Mouse (Mus musculus): ENCODE results near the gene Angpt4. TPM values are rescaled to one million over a fixed set of nuclear protein-coding genes. Genes with fewer than 3 reads are reported as not detected.

Angpt4 gene
- polyA plus RNA-seq, 1 experiment from 2014 or later, result 0.48 TPM

GRCm38 (mm10) chr2:151980355-151980693 lies 69.3 kb downstream of the Angpt4 start:
- Histone ChIP-seq H3K36me3 (peaks cover 24% of the 10 kb centered on the region), H3K9me3 (replicated peaks) (no peaks in the 10 kb centered on the region), H3K4me1 (peaks cover 48% of the 10 kb centered on the region), H3K27me3 (ENCODE audit: low read depth, poor library complexity, severe bottlenecking) (peaks cover 4% of the 10 kb centered on the region), H3K27ac (peak overlapping the region; percentile 93), H3K4me3 (peak overlapping the region; percentile 81)
- WGBS, result 43% methylated on average over 3 of the region's 3 CpGs
- DNase-seq (ENCODE audit: low spot score), result no peak

DNA sequence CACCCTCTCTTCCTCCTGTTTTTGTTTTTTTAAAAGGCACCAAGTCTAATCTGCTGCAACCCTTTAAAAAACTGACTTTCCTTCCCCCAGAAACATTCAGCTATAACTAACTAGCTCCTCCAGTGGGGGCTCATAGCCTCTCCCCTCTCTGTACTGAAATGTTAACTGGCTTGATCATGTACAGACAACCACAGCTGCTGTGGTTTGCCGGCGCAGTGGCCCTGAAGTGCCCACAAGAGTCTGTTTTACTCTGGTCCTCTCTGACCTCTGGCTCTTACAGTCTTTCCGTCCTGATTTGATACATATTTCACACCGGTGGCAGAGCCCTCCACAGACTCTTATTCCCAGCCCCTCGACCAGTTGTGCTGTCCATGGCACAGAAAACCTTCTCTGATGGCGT lies 70.3 kb downstream of the Angpt4 start:
- H3K9me3 ChIP-seq (replicated peaks), result no peaks in the 10 kb centered on the region
- H3K27me3 ChIP-seq (ENCODE audit: low read depth, poor library complexity, severe bottlenecking), result no peaks in the 10 kb centered on the region
- H3K4me3 ChIP-seq, result no peak overlapping the region
- DNase-seq (ENCODE audit: low spot score), result no peak
- 77% methylated on average over 6 of the region's 6 CpGs for WGBS
- H3K36me3 ChIP-seq, result peaks cover 17% of the 10 kb centered on the region
- H3K4me1 ChIP-seq, result peaks cover 44% of the 10 kb centered on the region
- no peak overlapping the region for H3K27ac ChIP-seq

DNA sequence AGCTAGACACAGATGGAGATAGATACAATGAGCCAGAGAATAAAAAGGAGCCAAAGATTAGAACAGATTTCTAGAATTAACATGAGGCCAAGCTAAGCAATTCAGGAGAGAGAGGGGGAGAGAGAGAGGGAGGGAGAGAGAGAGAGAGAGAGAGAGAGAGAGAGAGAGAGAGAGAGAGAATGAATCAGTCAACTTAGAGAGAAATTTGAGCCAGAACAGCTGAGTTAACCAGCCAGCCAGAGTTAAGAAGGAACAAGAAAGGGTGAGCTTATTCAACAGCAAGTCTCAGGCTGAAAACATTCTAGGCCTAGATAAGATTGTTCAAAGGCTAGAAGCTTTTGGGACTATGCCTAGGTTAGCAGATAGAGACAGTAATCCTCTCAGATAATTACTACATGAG lies 71.5 kb downstream of the Angpt4 start:
- DNase-seq (ENCODE audit: low spot score), result no peak
- Histone ChIP-seq H3K4me3 (no peak overlapping the region), H3K9me3 (replicated peaks) (no peaks in the 10 kb centered on the region), H3K4me1 (peaks cover 32% of the 10 kb centered on the region), H3K36me3 (peaks cover 5% of the 10 kb centered on the region; the same call in 1 of the 2 replicates), H3K27me3 (ENCODE audit: low read depth, poor library complexity, severe bottlenecking) (no peaks in the 10 kb centered on the region), H3K27ac (no peak overlapping the region)

- no peaks in the 10 kb centered on the region for H3K27me3 ChIP-seq (ENCODE audit: low read depth, poor library complexity, severe bottlenecking)
- DNase-seq (ENCODE audit: low spot score), result no peak
- no peaks in the 10 kb centered on the region for H3K9me3 ChIP-seq (replicated peaks)
- no peaks in the 10 kb centered on the region for H3K36me3 ChIP-seq
- 83% methylated on average over 9 of the region's 9 CpGs for WGBS
- H3K4me3 ChIP-seq, result no peak overlapping the region
- H3K4me1 ChIP-seq, result peaks cover 17% of the 10 kb centered on the region
- H3K27ac ChIP-seq, result no peak overlapping the region
Measured at GRCm38 (mm10) chr2:151984019-151984418, 73.0 kb downstream of the Angpt4 start.

DNA sequence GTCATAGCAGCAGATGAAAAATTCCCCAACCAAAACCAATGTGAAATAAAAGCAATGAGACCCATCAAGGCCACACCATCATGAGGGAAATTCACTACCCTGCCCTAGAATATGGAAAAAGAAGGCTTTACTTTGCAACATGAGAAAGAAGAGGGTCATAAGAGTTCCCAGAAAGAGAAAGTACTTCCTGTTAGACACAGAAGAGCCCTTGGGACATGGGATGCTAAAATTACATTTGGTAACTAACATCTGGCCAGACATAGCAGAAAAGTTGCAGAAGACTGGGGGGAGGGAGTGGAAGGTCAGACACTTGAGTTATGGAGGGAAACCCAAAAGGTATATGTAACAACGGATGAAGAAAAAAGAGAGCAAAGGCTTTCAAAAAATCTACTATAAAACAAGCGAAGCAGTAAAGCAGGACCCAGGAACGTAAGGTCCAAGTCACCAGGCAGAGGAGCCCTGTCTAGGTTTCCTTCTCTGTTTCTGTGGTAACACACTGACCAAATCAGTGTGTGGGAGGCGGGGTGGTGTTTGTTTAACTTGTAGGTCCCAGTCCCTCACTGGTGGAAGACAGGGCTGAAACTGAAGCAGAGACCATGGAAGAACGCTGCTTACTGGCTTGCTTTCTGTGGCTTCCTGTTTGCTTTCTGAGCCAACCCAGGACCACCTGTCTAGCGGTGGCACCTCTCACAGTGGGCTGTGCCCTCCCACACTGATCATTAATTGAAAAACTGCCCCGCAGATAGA lies 74.6 kb downstream of the Angpt4 start:
- Histone ChIP-seq H3K27ac (no peak overlapping the region), H3K4me1 (peaks cover 2% of the 10 kb centered on the region), H3K27me3 (ENCODE audit: low read depth, poor library complexity, severe bottlenecking) (no peaks in the 10 kb centered on the region), H3K36me3 (no peaks in the 10 kb centered on the region), H3K9me3 (replicated peaks) (no peaks in the 10 kb centered on the region), H3K4me3 (no peak overlapping the region)
- 73% methylated on average over 7 of the region's 7 CpGs for WGBS
- no peak for DNase-seq (ENCODE audit: low spot score)

- Histone ChIP-seq H3K4me3 (no peak overlapping the region), H3K36me3 (no peaks in the 10 kb centered on the region), H3K27me3 (ENCODE audit: low read depth, poor library complexity, severe bottlenecking) (peaks cover 6% of the 10 kb centered on the region), H3K9me3 (replicated peaks) (no peaks in the 10 kb centered on the region), H3K27ac (no peak overlapping the region), H3K4me1 (peaks cover 12% of the 10 kb centered on the region)
- DNase-seq (ENCODE audit: low spot score), result no peak
- 88% methylated on average over 8 of the region's 8 CpGs for WGBS
Measured at GRCm38 (mm10) chr2:151986958-151987357, 75.9 kb downstream of the Angpt4 start.

- Histone ChIP-seq H3K27ac (no peak overlapping the region), H3K36me3 (no peaks in the 10 kb centered on the region), H3K4me1 (peaks cover 12% of the 10 kb centered on the region), H3K27me3 (ENCODE audit: low read depth, poor library complexity, severe bottlenecking) (peaks cover 26% of the 10 kb centered on the region), H3K9me3 (replicated peaks) (no peaks in the 10 kb centered on the region), H3K4me3 (no peak overlapping the region)
- 68% methylated on average over 2 of the region's 2 CpGs for WGBS
- DNase-seq (ENCODE audit: low spot score), result no peak
Measured at GRCm38 (mm10) chr2:151988978-151989377, 78.0 kb downstream of the Angpt4 start.

GRCm38 (mm10) chr2:151990985-151991394 lies 80.0 kb downstream of the Angpt4 start:
- Histone ChIP-seq H3K27me3 (ENCODE audit: low read depth, poor library complexity, severe bottlenecking) (peaks cover 46% of the 10 kb centered on the region), H3K4me3 (no peak overlapping the region), H3K4me1 (peaks cover 21% of the 10 kb centered on the region), H3K9me3 (replicated peaks) (no peaks in the 10 kb centered on the region), H3K27ac (no peak overlapping the region), H3K36me3 (no peaks in the 10 kb centered on the region)
- no peak for DNase-seq (ENCODE audit: low spot score)
- WGBS, result 41% methylated on average over 1 of the region's 1 CpGs

DNA sequence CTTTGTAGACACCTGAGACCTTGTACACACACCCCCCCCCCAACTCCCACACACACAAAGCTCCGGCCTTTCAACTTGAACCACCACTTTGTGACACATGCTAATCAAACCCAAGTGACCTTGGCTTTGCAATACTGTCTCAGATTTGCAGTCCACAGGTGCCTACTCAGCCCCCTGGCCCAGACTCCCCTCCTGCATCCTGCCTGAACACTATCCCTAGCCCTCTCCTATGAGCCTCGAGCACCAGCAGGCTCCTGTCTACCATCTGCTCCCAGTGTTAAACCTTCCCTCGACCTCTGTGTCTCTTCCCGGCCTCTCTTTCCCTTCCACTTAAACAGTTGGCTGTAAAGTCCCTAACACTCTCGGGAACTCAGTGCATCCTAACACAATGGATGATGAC lies 80.4 kb downstream of the Angpt4 start:
- no peak for DNase-seq (ENCODE audit: low spot score)
- no peak overlapping the region for H3K4me3 ChIP-seq
- peaks cover 50% of the 10 kb centered on the region for H3K27me3 ChIP-seq (ENCODE audit: low read depth, poor library complexity, severe bottlenecking)
- 39% methylated on average over 5 of the region's 5 CpGs for WGBS
- no peaks in the 10 kb centered on the region for H3K36me3 ChIP-seq
- H3K27ac ChIP-seq, result no peak overlapping the region
- H3K9me3 ChIP-seq (replicated peaks), result no peaks in the 10 kb centered on the region
- H3K4me1 ChIP-seq, result peaks cover 25% of the 10 kb centered on the region

DNA sequence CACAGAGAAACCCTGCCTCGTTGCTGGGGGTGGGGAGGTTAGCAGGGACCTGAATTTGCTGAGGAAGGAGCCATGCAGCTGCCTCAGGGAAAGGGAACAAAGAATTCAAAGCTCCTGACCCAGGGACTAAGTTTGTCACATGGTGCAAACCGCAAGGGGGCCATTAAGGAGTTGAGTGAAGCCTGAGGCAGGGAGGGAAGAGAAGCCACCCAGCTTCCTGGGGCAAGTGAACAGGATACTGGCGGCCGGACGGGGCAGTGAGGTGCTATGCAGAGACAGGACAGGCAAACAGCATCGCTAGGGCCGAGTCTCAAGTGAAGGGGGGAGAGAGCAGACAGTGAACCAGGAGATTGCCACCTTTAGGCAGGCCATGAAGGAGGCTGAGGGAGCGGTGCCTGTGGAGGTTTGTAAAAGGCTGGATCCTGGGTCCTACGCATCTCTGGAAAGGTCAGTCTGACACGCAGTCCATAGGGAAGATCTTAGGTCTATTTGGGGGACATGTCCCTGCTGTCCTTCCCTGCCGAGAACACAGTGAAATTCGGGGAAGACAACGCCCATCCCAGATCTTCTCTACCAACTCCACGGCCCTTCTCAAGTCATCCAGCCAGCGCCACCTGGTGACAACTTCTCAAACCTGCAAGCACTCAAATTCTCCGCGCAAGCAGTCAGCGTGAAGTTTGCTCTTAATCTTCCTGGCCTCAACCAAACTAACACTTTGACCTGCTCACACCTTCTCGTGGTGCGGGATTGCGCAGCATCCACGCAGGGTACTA lies 83.5 kb downstream of the Angpt4 start:
- peak overlapping the region; percentile 18 for H3K4me3 ChIP-seq
- no peaks in the 10 kb centered on the region for H3K36me3 ChIP-seq
- H3K27me3 ChIP-seq (ENCODE audit: low read depth, poor library complexity, severe bottlenecking), result peaks cover 81% of the 10 kb centered on the region
- peaks cover 33% of the 10 kb centered on the region for H3K4me1 ChIP-seq
- H3K27ac ChIP-seq, result no peak overlapping the region
- WGBS, result 6% methylated on average over 22 of the region's 22 CpGs
- peak; percentile 85 for DNase-seq (ENCODE audit: low spot score)
- H3K9me3 ChIP-seq (replicated peaks), result no peaks in the 10 kb centered on the region

MicroRNAs encoded within 50 kb of the gene (microRNA counts, 519-probe panel; counts per million panel counts)
- microRNA mmu-miR-1953, result 684 counts per million, percentile 72 among the panel's probes with 10 or more counts

Small RNA genes lying within 50 kb of the gene (microRNA-seq; reads per million reads assigned to microRNA genes)
- gene Mir1953, result 1.8 reads per million

Other genes with a start within 250 kb of the Angpt4 start
- not detected in 2 replicates for gene Rad21l, start 242.7 kb upstream of the Angpt4 start, polyA plus RNA-seq (2016; fragmentation: Nextera tagmentation; extraction: Ambion mirVana)
- gene Tmem74b, start 209.2 kb upstream of the Angpt4 start, polyA plus RNA-seq (2016; fragmentation: Nextera tagmentation; extraction: Ambion mirVana), result 2.3 and 2.8 TPM in 2 replicates
- gene Psmf1, start 167.0 kb upstream of the Angpt4 start, polyA plus RNA-seq (2016; fragmentation: Nextera tagmentation; extraction: Ambion mirVana), result 60.6 and 60.8 TPM in 2 replicates
- 18.5 and 28.9 TPM in 2 replicates for gene Rspo4, start 68.3 kb upstream of the Angpt4 start, polyA plus RNA-seq (2016; fragmentation: Nextera tagmentation; extraction: Ambion mirVana)
- gene Fam110a, start 69.0 kb downstream of the Angpt4 start, polyA plus RNA-seq (2016; fragmentation: Nextera tagmentation; extraction: Ambion mirVana), result 35.0 and 37.9 TPM in 2 replicates
- 0.77 and 1.3 TPM in 2 replicates for gene Slc52a3, start 85.3 kb downstream of the Angpt4 start, polyA plus RNA-seq (2016; fragmentation: Nextera tagmentation; extraction: Ambion mirVana)
- not detected in 2 replicates for gene Scrt2, start 170.3 kb downstream of the Angpt4 start, polyA plus RNA-seq (2016; fragmentation: Nextera tagmentation; extraction: Ambion mirVana)
- 8.0 and 9.6 TPM in 2 replicates for gene Srxn1, start 194.3 kb downstream of the Angpt4 start, polyA plus RNA-seq (2016; fragmentation: Nextera tagmentation; extraction: Ambion mirVana)
- 27.3 and 29.8 TPM in 2 replicates for gene Tcf15, start 232.4 kb downstream of the Angpt4 start, polyA plus RNA-seq (2016; fragmentation: Nextera tagmentation; extraction: Ambion mirVana)

All from limb, embryonic 10.5 days (tissue).